Mouse (Mus musculus): ENCODE measurements at regions not wholly inside any gene's neighbourhood (a gene's known extent, or its start where the extent isn't known, plus 50 kb on each side); places are given as distances from the start of the nearest gene placed in this dataset.
A peak's percentile ranks its signal among the peaks of the same experiment; 100 is the strongest.

DNA sequence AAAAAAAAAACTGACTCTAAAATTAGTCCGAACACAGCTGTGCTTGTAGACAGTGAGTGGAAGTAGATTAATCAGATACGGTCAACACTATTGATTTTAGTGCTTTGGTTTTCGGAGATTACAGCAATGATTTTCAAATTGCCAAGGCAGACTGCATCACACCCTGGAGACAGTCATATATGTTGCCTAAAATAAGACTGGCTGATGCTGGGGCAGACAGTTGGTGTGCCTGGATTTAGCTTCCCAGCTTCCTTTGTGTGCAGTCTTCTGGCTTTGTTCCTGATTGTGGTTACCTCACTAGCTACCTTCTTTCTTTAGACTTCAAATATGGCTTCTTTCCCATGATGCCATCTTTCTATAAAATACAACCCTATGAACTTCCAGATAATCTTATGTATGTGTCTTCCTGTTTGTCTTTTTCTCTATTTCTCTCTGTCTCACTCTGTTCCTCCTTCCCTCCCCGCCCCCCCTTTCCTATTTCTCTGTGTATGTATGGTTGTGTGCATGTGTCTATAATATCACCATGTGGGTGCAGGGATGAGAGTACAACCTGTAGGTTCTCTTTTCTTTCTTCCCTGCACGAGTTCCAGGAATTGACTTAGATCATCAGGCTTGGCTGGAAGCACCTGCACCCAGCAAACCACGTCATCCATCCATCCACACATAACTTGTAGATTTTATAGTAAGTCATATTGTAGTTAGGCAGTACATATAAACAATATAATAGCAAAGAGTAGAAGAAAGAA lies 199.7 kb upstream of the Gm9008 start:
- intact Hi-C loops (cut with DNase I) = no loop called here

GRCm38 (mm10) chr6:76688831-76689230 lies 191.2 kb upstream of the Gm9008 start:
- no peak for DNase-seq
- intact Hi-C loops (cut with DNase I) = no loop called here

More for the DNA sequence above, 199.7 kb upstream of the Gm9008 start:
- no peak for DNase-seq

- DNase-seq = no peak
- intact Hi-C loops (cut with DNase I) = no loop called here
Measured at GRCm38 (mm10) chr6:76639583-76639982, 142.0 kb upstream of the Gm9008 start.

DNA sequence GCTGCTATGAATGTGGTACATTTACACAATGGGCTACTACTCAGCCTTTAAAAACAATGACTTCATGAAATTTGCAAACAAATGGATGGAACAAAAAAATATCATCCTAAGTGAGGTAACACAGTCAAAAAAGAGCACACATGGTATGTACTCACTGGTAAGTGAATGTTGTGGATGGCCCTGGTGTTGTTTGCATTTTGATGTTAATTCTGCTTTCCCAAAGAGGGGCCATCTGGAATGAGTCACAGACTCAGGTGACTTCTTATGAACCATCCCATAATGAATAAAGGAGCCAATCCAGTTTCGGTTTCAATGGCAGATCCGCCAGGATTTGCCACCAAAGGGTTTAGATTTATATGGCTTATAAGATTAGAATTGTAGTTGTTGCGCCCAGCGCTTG lies 130.8 kb upstream of the Gm9008 start:
- intact Hi-C loops (cut with DNase I) = no loop called here
- no peak for DNase-seq

DNA sequence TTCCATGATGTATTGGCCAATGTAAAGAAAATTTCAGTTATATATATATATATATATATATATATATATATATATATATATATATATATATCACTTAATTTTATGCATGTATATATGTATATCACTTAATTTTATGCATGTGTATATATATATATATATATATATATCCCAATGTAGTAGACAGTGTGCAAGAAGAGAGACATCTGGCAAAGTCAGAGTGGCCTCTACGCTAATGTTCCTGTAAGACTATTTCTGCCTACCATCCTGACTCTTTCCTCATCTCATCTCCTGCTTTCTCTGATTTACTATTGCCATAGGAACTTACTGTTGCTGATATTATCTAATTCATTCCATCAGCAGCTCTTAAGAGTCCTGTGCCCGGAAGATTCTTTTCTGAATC lies 123.9 kb upstream of the Gm9008 start:
- no peak for DNase-seq
- intact Hi-C loops (cut with DNase I) = no loop called here

GRCm38 (mm10) chr6:76620754-76621204 lies 123.2 kb upstream of the Gm9008 start:
- intact Hi-C loops (cut with DNase I) = no loop called here

More at GRCm38 (mm10) chr6:76620754-76621204, 123.2 kb upstream of the Gm9008 start:
- DNase-seq = peak in 1 of 2 experiments; percentile 3
